8 mouse cellular contexts compared by ENCODE assay signal in the genomic region with DNA sequence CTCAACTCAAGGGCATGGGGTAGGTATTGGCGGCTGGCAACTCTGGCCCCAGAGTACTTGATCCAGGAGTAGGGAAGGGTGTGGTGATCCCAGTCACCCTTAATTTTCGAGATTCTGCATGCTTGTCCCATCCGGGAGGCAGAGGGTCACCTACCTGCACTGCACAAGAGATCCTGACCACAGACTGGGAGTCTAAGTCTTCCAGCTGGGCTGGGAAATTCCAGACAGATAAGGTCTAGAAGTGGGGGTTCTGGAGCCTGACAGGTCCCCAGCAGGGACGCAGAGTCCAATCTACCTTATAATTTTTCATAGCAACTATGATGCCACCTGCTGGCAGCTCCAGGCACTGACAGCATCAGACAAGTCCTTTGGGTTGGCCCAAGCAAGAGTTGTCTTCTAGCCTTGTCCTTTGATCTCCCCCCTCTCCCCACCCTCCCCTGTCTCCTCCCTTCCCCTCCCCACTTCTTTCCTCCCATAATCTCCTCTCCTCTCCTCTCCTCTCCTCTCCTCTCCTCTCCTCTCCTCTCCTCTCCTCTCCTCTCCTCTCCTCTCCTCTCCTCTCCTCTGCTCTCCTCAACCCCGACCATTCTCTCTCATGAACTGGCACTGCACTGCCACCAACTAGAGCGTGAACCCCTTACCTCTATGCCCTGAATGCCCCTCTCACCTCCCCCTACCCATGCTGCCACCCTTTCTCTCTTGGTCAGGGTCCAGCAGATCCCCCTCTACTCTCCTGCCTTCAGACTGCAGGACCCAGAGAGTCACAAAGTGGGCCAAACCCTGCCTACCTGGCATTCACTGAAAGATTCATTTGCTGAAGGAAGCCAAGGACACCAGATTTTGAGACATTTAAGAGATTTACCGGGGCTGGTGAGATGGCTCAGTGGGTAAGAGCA. TPM values are rescaled to one million over a fixed set of nuclear protein-coding genes. Genes with fewer than 3 reads are reported as not detected.
DNase-seq lines count a peak whose midpoint lies in the region; ATAC-seq and TF ChIP-seq lines count a peak whose summit lies in the region.

No protein-coding gene starts in this region.

- H3K4me2 ChIP-seq in forebrain, embryonic 11.5 days (ENCODE audit: low read depth, low read length, severe bottlenecking), result no peak overlapping the region
- H3K4me2 ChIP-seq in forebrain, embryonic 16.5 days (ENCODE audit: low read length), result no peak overlapping the region
- no peak overlapping the region for H3K4me2 ChIP-seq in embryonic facial prominence, embryonic 14.5 days (ENCODE audit: low read depth, low read length)
- H3K4me2 ChIP-seq in intestine, embryonic 16.5 days (ENCODE audit: low read depth, low read length), result no peak overlapping the region
- no peak overlapping the region for H3K4me2 ChIP-seq in limb, embryonic 12.5 days

- WGBS in forebrain, embryonic 11.5 days, result 48% methylated on average over 7 of the region's 7 CpGs
- WGBS in forebrain, embryonic 16.5 days, result 46% methylated on average over 6 of the region's 7 CpGs
- WGBS in embryonic facial prominence, embryonic 14.5 days, result 49% methylated on average over 7 of the region's 7 CpGs
- 48% methylated on average over 7 of the region's 7 CpGs for WGBS in intestine, embryonic 16.5 days
- 50% methylated on average over 7 of the region's 7 CpGs for WGBS in limb, embryonic 12.5 days

- no peaks in the 10 kb centered on the region for H3K79me2 ChIP-seq in C2C12 (ENCODE audit: control insufficient read depth, insufficient read depth)

- H3K4me1 ChIP-seq in forebrain, embryonic 11.5 days (replicated peaks; ENCODE audit: control insufficient read depth, insufficient read depth, low read length), result peaks cover 4% of the 10 kb centered on the region; the same call in 1 of the 2 replicates
- H3K4me1 ChIP-seq in forebrain, embryonic 16.5 days (replicated peaks; ENCODE audit: control insufficient read depth, insufficient read depth, low read length), result 0 out of 2 replicates have a peak, but pooled peaks cover 3% of the 10 kb centered on the region
- H3K4me1 ChIP-seq in bone marrow macrophage, adult 2 months (ENCODE audit: control insufficient read depth, insufficient read depth, low read length), result no peaks in the 10 kb centered on the region
- H3K4me1 ChIP-seq in embryonic facial prominence, embryonic 14.5 days (ENCODE audit: control insufficient read depth, insufficient read depth, low read length), result peaks cover 3% of the 10 kb centered on the region; the same call in 1 of the 2 replicates
- H3K4me1 ChIP-seq in intestine, embryonic 16.5 days (ENCODE audit: control insufficient read depth, insufficient read depth, low read length), result no peaks in the 10 kb centered on the region
- H3K4me1 ChIP-seq in limb, embryonic 12.5 days (replicated peaks), result peaks cover 4% of the 10 kb centered on the region

- H3K79me3 ChIP-seq in C2C12 (ENCODE audit: low read depth), result no peaks in the 10 kb centered on the region

- H3K9ac ChIP-seq in forebrain, embryonic 11.5 days (ENCODE audit: low read length), result no peak overlapping the region
- no peak overlapping the region for H3K9ac ChIP-seq in forebrain, embryonic 16.5 days (replicated peaks; ENCODE audit: low read depth, low read length)
- H3K9ac ChIP-seq in embryonic facial prominence, embryonic 14.5 days (ENCODE audit: low read depth, low read length), result no peak overlapping the region
- no peak overlapping the region for H3K9ac ChIP-seq in intestine, embryonic 16.5 days (ENCODE audit: low read depth, low read length)
- H3K9ac ChIP-seq in limb, embryonic 12.5 days (replicated peaks), result 0 out of 2 replicates have a peak overlapping the region, but pooled peaks have one; percentile 23

- H3K4me3 ChIP-seq in forebrain, embryonic 11.5 days (ENCODE audit: low read depth, low read length), result no peak overlapping the region
- H3K4me3 ChIP-seq in forebrain, embryonic 16.5 days (replicated peaks; ENCODE audit: low read length), result no peak overlapping the region
- H3K4me3 ChIP-seq in C2C12 (ENCODE audit: insufficient read depth, poor library complexity, severe bottlenecking), result no peak overlapping the region
- no peak overlapping the region for H3K4me3 ChIP-seq in bone marrow macrophage, adult 2 months (ENCODE audit: insufficient read depth, low read length)
- H3K4me3 ChIP-seq in embryonic facial prominence, embryonic 14.5 days (ENCODE audit: low read depth, low read length), result no peak overlapping the region
- no peak overlapping the region for H3K4me3 ChIP-seq in intestine, embryonic 16.5 days (ENCODE audit: low read length)
- H3K4me3 ChIP-seq in limb, embryonic 12.5 days (replicated peaks), result no peak overlapping the region

- H3K27ac ChIP-seq in forebrain, embryonic 11.5 days (ENCODE audit: low read depth, low read length), result no peak overlapping the region
- no peak overlapping the region for H3K27ac ChIP-seq in forebrain, embryonic 16.5 days (ENCODE audit: low read length)
- H3K27ac ChIP-seq in bone marrow macrophage, adult 2 months (ENCODE audit: insufficient read depth, low read depth, low read length), result no peak overlapping the region
- H3K27ac ChIP-seq in embryonic facial prominence, embryonic 14.5 days (replicated peaks; ENCODE audit: low read depth, low read length), result no peak overlapping the region
- H3K27ac ChIP-seq in intestine, embryonic 16.5 days (ENCODE audit: low read length), result no peak overlapping the region
- no peak overlapping the region for H3K27ac ChIP-seq in limb, embryonic 12.5 days

- no peaks in the 10 kb centered on the region for H3K9me3 ChIP-seq in forebrain, embryonic 11.5 days (ENCODE audit: control insufficient read depth, low read length)
- no peaks in the 10 kb centered on the region for H3K9me3 ChIP-seq in forebrain, embryonic 16.5 days (ENCODE audit: control insufficient read depth, low read length)
- no peaks in the 10 kb centered on the region for H3K9me3 ChIP-seq in embryonic facial prominence, embryonic 14.5 days (ENCODE audit: control insufficient read depth, low read length)
- H3K9me3 ChIP-seq in intestine, embryonic 16.5 days (ENCODE audit: control insufficient read depth, low read length), result no peaks in the 10 kb centered on the region
- H3K9me3 ChIP-seq in limb, embryonic 12.5 days, result no peaks in the 10 kb centered on the region

- TF ChIP-seq CTCF in C2C12 (IDR thresholded peaks at IDR 0.05; ENCODE audit: control insufficient read depth, insufficient read depth, insufficient read length), result peak; percentile 42
- peak; percentile 88 for TF ChIP-seq CTCF in bone marrow macrophage, adult 2 months (IDR thresholded peaks at IDR 0.05; ENCODE audit: low read depth, low read length)

- no peak for TF ChIP-seq POLR2A in bone marrow macrophage, adult 2 months (IDR thresholded peaks at IDR 0.05; ENCODE audit: borderline replicate concordance, low read depth, low read length)

- H3ac ChIP-seq in C2C12 (ENCODE audit: control insufficient read depth, insufficient read length, low read depth), result no peak overlapping the region

- ATAC-seq in forebrain, embryonic 11.5 days (replicated peaks; ENCODE audit: low FRiP score), result peak; percentile 39; the same call in 1 of the 2 replicates
- no peak for ATAC-seq in forebrain, embryonic 16.5 days
- ATAC-seq in embryonic facial prominence, embryonic 14.5 days (ENCODE audit: low read depth), result no peak
- peak; percentile 21; the same call in 1 of the 2 replicates for ATAC-seq in intestine, embryonic 16.5 days
- ATAC-seq in limb, embryonic 12.5 days (ENCODE audit: insufficient number of reproducible peaks, insufficient read depth, low FRiP score, low TSS enrichment, low read depth), result no peak

- H3K36me3 ChIP-seq in forebrain, embryonic 11.5 days (ENCODE audit: control insufficient read depth, insufficient read depth, low read length), result no peaks in the 10 kb centered on the region
- no peaks in the 10 kb centered on the region for H3K36me3 ChIP-seq in forebrain, embryonic 16.5 days (ENCODE audit: control insufficient read depth, insufficient read depth)
- no peaks in the 10 kb centered on the region for H3K36me3 ChIP-seq in C2C12 (ENCODE audit: control insufficient read depth, insufficient read depth)
- no peaks in the 10 kb centered on the region for H3K36me3 ChIP-seq in embryonic facial prominence, embryonic 14.5 days (ENCODE audit: control insufficient read depth, insufficient read depth, low read length)
- H3K36me3 ChIP-seq in intestine, embryonic 16.5 days (ENCODE audit: control insufficient read depth, insufficient read depth, low read length), result no peaks in the 10 kb centered on the region
- no peaks in the 10 kb centered on the region for H3K36me3 ChIP-seq in limb, embryonic 12.5 days

- DNase-seq in forebrain, embryonic 11.5 days (ENCODE audit: low spot score), result peak; percentile 76
- DNase-seq in embryonic facial prominence, embryonic 14.5 days (ENCODE audit: low spot score), result peak; percentile 76
- peak; percentile 83 for DNase-seq in retina, embryonic 14.5 days (ENCODE audit: low spot score)

- H3K27me3 ChIP-seq in forebrain, embryonic 11.5 days (ENCODE audit: control insufficient read depth, insufficient read depth, low read length), result no peaks in the 10 kb centered on the region
- H3K27me3 ChIP-seq in forebrain, embryonic 16.5 days (replicated peaks; ENCODE audit: control insufficient read depth, insufficient read depth, low read length), result peaks cover 3% of the 10 kb centered on the region; the same call in 1 of the 2 replicates
- H3K27me3 ChIP-seq in C2C12 (ENCODE audit: control insufficient read depth, insufficient read depth, insufficient read length), result peaks cover 62% of the 10 kb centered on the region
- peaks cover 3% of the 10 kb centered on the region; the same call in 1 of the 2 replicates for H3K27me3 ChIP-seq in embryonic facial prominence, embryonic 14.5 days (replicated peaks; ENCODE audit: control insufficient read depth, insufficient read depth, low read length)
- H3K27me3 ChIP-seq in intestine, embryonic 16.5 days (replicated peaks; ENCODE audit: control insufficient read depth, insufficient read depth, low read length), result peaks cover 3% of the 10 kb centered on the region; the same call in 1 of the 2 replicates
- H3K27me3 ChIP-seq in limb, embryonic 12.5 days, result peaks cover 63% of the 10 kb centered on the region

RNA-seq across cellular contexts. Expression of gene 6430571L13Rik, which starts 15.7 kb away (rescaled TPM):
- polyA plus RNA-seq in forebrain, embryonic 11.5 days (2014; fragmentation: Nextera tagmentation; extraction: Ambion mirVana), result 1.3 and 1.6 TPM in 2 replicates
- 3.3 and 5.4 TPM in 2 replicates for polyA plus RNA-seq in forebrain, embryonic 16.5 days (2015; fragmentation: Nextera tagmentation; extraction: Ambion mirVana)
- 0.04 TPM for polyA plus RNA-seq in C2C12 (2012; fragmentation: generic; extraction: Trizol)
- not detected in 2 replicates for polyA plus RNA-seq in bone marrow macrophage, adult 2 months (2012; ENCODE audit: insufficient read depth, insufficient read length, missing spikeins)
- polyA plus RNA-seq in embryonic facial prominence, embryonic 14.5 days (2014; fragmentation: Nextera tagmentation; extraction: Ambion mirVana), result 0.96 and 1.2 TPM in 2 replicates
- 0.21 and 0.26 TPM in 2 replicates for polyA plus RNA-seq in intestine, embryonic 16.5 days (2015; fragmentation: Nextera tagmentation; extraction: Ambion mirVana)
- polyA plus RNA-seq in limb, embryonic 12.5 days (2016; fragmentation: Nextera tagmentation; extraction: Ambion mirVana), result 0.81 and 1.4 TPM in 2 replicates

RNA-seq across cellular contexts. Expression of gene Hemk1, which starts 18.0 kb away (rescaled TPM):
- 11.2 and 13.8 TPM in 2 replicates for polyA plus RNA-seq in forebrain, embryonic 11.5 days (2014; fragmentation: Nextera tagmentation; extraction: Ambion mirVana)
- polyA plus RNA-seq in forebrain, embryonic 16.5 days (2015; fragmentation: Nextera tagmentation; extraction: Ambion mirVana), result 15.6 and 18.8 TPM in 2 replicates
- polyA plus RNA-seq in C2C12 (2012; fragmentation: generic; extraction: Trizol), result 14.1 TPM
- 14.1 and 15.3 TPM in 2 replicates for polyA plus RNA-seq in bone marrow macrophage, adult 2 months (2012; ENCODE audit: insufficient read depth, insufficient read length, missing spikeins)
- polyA plus RNA-seq in embryonic facial prominence, embryonic 14.5 days (2014; fragmentation: Nextera tagmentation; extraction: Ambion mirVana), result 9.8 and 10.8 TPM in 2 replicates
- polyA plus RNA-seq in intestine, embryonic 16.5 days (2015; fragmentation: Nextera tagmentation; extraction: Ambion mirVana), result 11.2 and 11.8 TPM in 2 replicates
- 10.6 and 11.6 TPM in 2 replicates for polyA plus RNA-seq in limb, embryonic 12.5 days (2016; fragmentation: Nextera tagmentation; extraction: Ambion mirVana)

RNA-seq across cellular contexts. Expression of gene Cacna2d2, which starts 43.3 kb away (rescaled TPM):
- 1.8 and 2.8 TPM in 2 replicates for polyA plus RNA-seq in forebrain, embryonic 11.5 days (2014; fragmentation: Nextera tagmentation; extraction: Ambion mirVana)
- polyA plus RNA-seq in forebrain, embryonic 16.5 days (2015; fragmentation: Nextera tagmentation; extraction: Ambion mirVana), result 3.6 and 5.8 TPM in 2 replicates
- 0.01 TPM for polyA plus RNA-seq in C2C12 (2012; fragmentation: generic; extraction: Trizol)
- not detected in 2 replicates for polyA plus RNA-seq in bone marrow macrophage, adult 2 months (2012; ENCODE audit: insufficient read depth, insufficient read length, missing spikeins)
- 0.88 and 0.93 TPM in 2 replicates for polyA plus RNA-seq in embryonic facial prominence, embryonic 14.5 days (2014; fragmentation: Nextera tagmentation; extraction: Ambion mirVana)
- polyA plus RNA-seq in intestine, embryonic 16.5 days (2015; fragmentation: Nextera tagmentation; extraction: Ambion mirVana), result 0.50 and 0.77 TPM in 2 replicates
- 0.37 and 0.49 TPM in 2 replicates for polyA plus RNA-seq in limb, embryonic 12.5 days (2016; fragmentation: Nextera tagmentation; extraction: Ambion mirVana)

Comparison
In these comparisons a context has a peak if more than half of its experiments do, and no peak if none do; other contexts are left out.
1. ATAC-seq: peak in forebrain, embryonic 11.5 days (single experiment) and intestine, embryonic 16.5 days (single experiment); none in forebrain, embryonic 16.5 days (single experiment), embryonic facial prominence, embryonic 14.5 days (single experiment) and limb, embryonic 12.5 days (single experiment).
2. Peak in every context shown above with its lines, with median percentiles within 50 percentile points of each other: DNase-seq.